Mouse (Mus musculus) c-Kit-positive CD71-positive TER-119-positive erythroid progenitor cells, embryonic 14.5 days (primary cell): ENCODE data around the gene Sirt2.

Experiments used
- DNase-seq: peaks from one replicate; pipeline ENCODE4 v3.0.0-alpha.2; 2013; ENCODE audit warnings: low spot score

The Sirt2 gene

DNA sequence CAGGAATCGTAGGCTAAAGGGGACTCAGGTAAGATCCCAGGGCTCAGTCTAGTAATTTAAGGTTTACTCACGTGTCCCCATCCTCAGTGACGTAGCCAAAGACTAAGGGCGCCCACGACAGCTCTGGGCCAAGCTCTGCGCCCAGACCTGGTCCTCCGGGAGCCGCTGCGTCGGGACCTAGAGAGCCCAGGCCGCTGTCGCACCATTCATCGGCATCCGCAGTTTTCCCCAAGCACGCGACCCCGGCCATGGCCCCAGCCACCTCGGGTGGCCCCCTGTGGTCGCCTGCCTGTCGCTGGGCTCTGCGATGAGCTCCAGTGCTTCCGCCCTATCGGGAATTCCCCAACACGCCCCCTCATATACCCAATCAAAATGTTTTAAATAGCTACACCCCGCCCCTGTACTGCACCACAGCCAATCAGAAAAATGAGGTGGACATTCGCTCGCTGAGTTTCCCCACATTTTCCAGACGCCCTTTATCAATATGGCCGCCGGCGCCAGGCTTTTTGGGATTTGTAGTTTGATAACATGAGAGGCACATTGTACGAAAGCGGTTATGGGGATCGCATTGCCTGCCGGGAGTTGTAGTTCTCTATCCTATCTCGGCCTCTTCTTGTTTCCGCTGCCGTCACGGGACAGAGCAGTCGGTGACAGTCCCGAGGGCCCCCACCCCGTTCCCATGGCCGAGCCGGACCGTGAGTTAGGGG, at the start of gene Sirt2:
TSS of gene Sirt2 (plus strand) at position 563 of the 707 bp plus-strand sequence.
- peak; percentile 99 for DNase-seq

DNA sequence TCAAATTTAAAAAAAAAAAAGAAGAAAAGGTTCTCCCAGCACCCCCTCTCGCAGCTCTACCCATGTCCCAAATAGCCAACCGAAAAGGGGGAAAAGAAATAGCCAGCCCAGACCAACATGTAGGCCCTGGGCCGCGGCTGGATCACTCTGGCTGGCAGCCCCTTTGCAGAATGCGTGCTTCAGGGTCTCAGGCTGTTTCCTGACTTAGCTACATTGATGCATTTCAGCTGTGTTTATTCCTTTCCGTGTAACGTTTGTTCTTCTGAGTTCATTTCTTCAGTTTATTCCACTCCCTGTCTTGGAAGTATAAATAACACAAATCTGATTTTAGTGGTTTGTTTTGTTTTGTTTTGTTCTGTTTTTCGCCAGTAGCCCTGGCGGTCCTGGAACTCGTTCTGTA, 48.8 kb upstream of the Sirt2 start:
- no peak for DNase-seq

DNA sequence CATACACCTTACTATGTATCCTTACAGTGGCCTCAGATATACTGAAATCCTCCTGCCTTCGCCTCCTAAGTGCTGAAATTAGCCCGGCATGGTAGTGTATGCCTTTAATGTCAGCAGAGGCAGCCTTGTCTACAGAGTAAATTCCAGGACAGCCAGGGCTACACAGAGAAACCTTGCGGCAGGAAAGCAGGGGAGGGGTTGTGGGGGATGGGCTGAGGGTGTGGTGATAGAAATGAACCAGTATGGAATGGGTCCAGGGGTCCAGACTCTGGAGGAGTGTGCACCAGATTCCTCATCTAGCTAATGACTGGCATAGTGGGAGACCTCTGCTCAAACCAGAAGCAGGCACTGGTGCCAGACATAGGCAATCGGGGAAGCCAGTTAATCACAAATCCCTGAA, 47.4 kb upstream of the Sirt2 start:
- no peak for DNase-seq

GRCm38 (mm10) chr7:28719650-28720049, 46.9 kb upstream of the Sirt2 start:
- no peak for DNase-seq

GRCm38 (mm10) chr7:28720753-28721537, 45.6 kb upstream of the Sirt2 start:
- no peak for DNase-seq

DNA sequence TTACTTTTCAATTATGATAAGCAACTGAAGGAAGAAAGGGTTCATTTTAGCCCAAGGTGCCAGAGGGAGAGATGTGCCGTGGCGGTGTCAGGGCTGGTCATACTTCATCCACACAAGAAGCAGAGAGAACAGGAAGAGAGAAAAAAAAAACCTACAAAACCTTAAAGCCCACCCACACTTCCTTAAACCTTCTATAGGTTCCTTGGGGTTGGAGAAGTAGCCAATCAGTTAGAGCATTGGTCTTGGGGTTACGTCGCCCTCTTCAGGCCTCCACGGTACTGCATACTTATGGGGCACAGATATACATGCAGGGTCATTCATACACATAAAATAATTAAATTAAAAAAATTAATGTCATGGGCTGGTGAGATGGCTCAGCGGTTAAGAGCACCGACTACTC, 44.5 kb upstream of the Sirt2 start:
- no peak for DNase-seq

- DNase-seq: no peak
Measured at GRCm38 (mm10) chr7:28724613-28725012, 41.9 kb upstream of the Sirt2 start.

DNA sequence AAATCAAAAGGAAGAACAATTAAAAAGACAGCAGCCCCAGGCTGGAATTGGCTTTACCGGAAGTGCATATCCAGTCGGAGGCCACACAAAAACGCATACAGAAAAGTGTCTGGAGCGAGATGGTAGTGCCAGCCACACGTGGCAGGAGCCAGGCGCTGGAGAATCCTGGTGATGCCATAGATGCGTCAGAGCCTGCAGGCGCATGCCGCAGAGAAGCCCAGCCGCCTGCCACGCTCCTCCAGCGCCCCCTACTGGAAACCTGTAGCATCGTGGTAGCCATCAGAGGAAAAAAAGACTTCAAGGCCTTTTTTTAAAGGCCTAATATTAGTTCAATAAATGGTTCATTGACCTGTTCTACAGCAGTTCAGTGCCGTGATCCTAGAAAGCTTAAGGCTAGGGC, 39.9 kb upstream of the Sirt2 start:
- DNase-seq: peak; percentile 44

- no peak for DNase-seq
Measured at GRCm38 (mm10) chr7:28727649-28728340, 38.7 kb upstream of the Sirt2 start.

GRCm38 (mm10) chr7:28732341-28733142, 34.0 kb upstream of the Sirt2 start:
- peak; percentile 74 for DNase-seq

DNA sequence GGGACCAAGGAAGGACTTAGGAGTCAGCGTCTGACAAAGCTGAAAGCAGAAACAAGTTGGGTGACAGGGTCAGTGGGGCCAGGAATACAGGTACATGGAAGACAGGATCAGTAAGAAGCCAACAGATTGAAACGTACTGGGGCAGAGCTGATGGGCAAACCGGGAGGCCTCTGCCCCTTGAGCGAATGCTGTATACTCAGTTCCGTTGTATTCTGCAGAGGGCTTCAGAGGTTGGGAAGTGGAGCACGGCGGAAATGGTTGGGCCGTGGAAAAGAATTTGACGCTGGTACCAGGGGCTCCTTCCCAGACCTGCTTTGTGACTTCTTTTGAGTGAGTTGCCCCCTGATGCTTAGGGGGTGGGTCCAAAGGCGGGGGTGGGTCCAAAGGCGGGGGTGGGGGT, 33.3 kb upstream of the Sirt2 start:
- DNase-seq: no peak

DNA sequence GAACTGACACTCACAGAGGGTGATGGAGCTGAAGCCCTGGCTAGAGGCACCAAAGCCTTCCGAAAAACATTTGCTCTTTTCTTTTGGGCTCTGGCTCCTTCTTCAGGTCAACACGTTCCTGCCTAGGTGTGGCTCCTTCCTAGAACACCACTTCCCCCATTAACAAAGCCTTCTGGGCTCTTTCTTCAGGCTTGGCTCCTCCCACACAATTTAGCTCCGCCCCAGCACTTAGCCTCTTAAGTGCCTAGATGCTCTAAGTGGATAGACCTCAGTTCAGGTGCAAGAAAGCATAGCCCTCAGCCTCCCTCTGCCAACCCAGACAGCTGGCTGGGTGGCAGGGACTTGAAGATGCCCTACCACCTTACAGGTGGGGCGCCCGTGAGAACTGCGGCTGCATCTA, 30.8 kb upstream of the Sirt2 start:
- no peak for DNase-seq

- no peak for DNase-seq
Measured at GRCm38 (mm10) chr7:28739829-28740228, 26.7 kb upstream of the Sirt2 start.

DNA sequence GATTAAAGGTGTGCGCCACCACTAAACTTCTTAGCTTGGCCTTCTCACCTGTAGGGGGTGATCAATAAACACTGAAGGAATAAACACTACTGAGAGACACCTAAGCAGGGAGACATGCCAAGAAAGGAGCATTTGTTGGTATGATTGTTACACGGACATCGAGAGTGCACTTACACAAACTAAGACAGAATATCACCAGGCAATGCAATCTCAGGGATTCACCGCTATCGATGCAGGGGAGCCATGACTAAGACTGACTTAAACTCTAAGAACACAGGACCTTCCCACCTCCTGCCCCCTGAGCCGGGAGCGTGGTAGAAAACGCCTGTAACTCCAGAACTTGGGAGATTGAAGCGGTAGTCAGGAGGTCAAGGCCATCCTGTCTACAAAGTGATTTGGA, 25.6 kb upstream of the Sirt2 start:
- no peak for DNase-seq

DNA sequence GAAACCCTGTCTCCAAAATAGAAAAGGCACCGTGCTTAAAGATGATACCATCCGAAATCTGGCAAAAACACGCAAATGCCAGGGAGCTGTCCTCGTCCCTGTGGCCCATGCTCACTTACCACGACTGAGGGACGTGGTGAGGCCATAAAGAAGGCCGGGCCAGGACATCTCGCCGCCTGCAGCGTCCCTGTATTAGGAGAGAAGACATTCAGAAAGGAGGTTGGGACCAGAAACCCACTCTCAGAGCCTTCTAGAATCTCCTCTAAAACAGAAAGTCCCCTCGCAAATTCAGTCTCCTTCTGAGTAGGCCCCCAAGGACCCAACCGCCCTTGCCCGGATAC, 25.2 kb upstream of the Sirt2 start:
- DNase-seq: no peak

- DNase-seq: peak; percentile 98
Measured at GRCm38 (mm10) chr7:28741709-28742438, 24.7 kb upstream of the Sirt2 start, which contains the start of the genes Mrps12 and Sars2. Gene Mrps12, minus strand, starts transcription at chr7:28741820. Gene Sars2, plus strand, starts transcription at chr7:28741992.

DNA sequence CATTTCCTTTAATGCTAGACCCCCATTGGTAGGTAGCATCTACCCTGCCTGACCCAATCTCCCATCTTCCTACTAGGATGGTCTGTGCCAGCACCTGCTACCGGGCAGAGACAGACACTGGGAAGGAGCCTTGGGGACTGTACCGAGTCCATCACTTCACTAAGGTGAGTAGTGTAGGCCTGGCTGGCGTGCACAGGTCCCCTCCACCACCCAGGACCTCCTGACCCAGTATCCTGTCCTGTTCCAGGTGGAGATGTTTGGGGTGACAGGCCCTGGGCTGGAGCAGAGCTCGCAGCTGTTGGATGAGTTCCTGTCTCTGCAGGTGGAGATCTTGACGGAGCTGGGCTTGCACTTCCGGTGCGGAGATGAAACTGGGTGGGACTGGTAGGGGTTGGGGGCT, 16.6 kb upstream of the Sirt2 start:
- DNase-seq: no peak

GRCm38 (mm10) chr7:28756079-28756478, 10.5 kb upstream of the Sirt2 start, which contains the start of gene Ccer2:
Gene Ccer2, plus strand, starts transcription at chr7:28756174.
- DNase-seq: no peak

- no peak for DNase-seq
Measured at GRCm38 (mm10) chr7:28758623-28759022, 7.9 kb upstream of the Sirt2 start.

DNA sequence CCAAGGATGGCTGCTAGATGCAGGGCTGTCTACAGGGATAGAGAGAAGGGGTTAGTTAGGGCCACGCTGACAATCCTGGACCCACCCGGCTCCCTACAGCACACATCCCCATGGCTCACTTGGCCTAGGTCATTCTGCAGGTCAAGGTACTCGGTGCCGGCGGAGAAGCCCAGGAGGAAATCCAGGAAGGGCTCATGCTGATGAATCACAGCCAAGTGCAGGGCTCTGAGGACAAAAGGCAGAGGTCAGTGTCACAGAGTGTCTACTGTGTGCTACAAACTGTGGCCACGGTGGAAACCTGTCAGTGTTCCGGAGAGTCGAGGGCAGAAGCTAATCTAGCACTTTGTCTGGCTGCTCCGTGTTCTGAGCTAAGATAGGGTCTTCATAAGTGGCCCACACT, 4.6 kb upstream of the Sirt2 start:
- DNase-seq: no peak

- no peak for DNase-seq
Measured at GRCm38 (mm10) chr7:28765211-28765610, 1.3 kb upstream of the Sirt2 start.
